Mouse (Mus musculus) embryo, embryonic 9.5 days (tissue): ENCODE results near the gene Gm20837.
"Not testable (repeated sequence)": the region's sequence is repeated elsewhere in the genome, so short reads cannot be mapped to it uniquely, and the experiment has no call there.

Experiments
- DNase-seq: peaks from one replicate; pipeline ENCODE4 v3.0.0-alpha.2; 2017; ENCODE audit errors: extremely low spot score

The Gm20837 gene

GRCm38 (mm10) chrY:90400948-90401347 lies at the start of gene Gm20837:
Gm20837 (plus strand) TSS chrY:90401248.
- not testable (repeated sequence) for DNase-seq
